Comparison of ENCODE assay signal across 9 mouse cellular contexts in the genomic region with DNA sequence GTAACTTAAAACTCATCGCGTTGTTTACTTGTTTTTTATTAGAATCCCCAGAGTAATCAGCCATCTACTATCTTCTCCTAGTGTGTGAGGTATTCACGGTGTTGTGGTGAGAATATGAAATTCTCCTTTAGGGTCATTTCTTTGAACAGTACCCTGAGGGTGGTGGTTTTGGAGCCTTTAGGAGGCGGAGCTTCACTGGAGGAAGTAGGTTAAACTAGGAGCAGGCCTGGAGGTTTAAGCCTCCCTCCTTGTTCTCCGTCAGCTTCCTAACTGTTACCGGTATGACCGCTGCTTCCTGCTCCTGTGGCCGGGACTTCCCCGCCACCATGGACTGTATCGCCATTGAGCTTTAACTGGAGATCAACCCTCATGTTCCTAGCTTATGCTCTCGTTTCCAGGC.
DNase-seq lines count a peak whose midpoint lies in the region; ATAC-seq lines count a peak whose summit lies in the region.
"Had no signal": no experiment of that assay in that cellular context is flagged by ENCODE, and none has a peak within 500 bp of the region (broad histone marks: within the 10 kb centered on the region; RNA-seq: fewer than 3 reads in every experiment).

No protein-coding gene starts in this region.

- 50% methylated on average over 11 of the region's 11 CpGs for WGBS in embryonic facial prominence, embryonic 11.5 days
- WGBS in embryonic facial prominence, embryonic 10.5 days: 56% methylated on average over 11 of the region's 11 CpGs

- no peak for ATAC-seq in embryonic facial prominence, embryonic 11.5 days (replicated peaks; ENCODE audit: insufficient number of reproducible peaks, low FRiP score, low TSS enrichment, low read depth)
- peak; percentile 86 for ATAC-seq in granulocyte monocyte progenitor cell, adult 5-6 weeks (replicated peaks; ENCODE audit: poor library complexity, severe bottlenecking)
- peak; percentile 53 for ATAC-seq in megakaryocyte-erythroid progenitor cell, adult 5-6 weeks (replicated peaks; ENCODE audit: low FRiP score, low TSS enrichment, poor library complexity, severe bottlenecking)

- H3K4me3 ChIP-seq in embryonic facial prominence, embryonic 11.5 days (ENCODE audit: low read depth, low read length): no peak overlapping the region
- H3K4me3 ChIP-seq in embryonic facial prominence, embryonic 10.5 days: no peak overlapping the region

- H3K36me3 ChIP-seq in embryonic facial prominence, embryonic 11.5 days (replicated peaks; ENCODE audit: control insufficient read depth, insufficient read depth, low read depth, low read length): no peaks in the 10 kb centered on the region; the same call in 1 of the 2 replicates
- peaks cover 14% of the 10 kb centered on the region for H3K36me3 ChIP-seq in embryonic facial prominence, embryonic 10.5 days (replicated peaks)

- H3K27ac ChIP-seq in embryonic facial prominence, embryonic 11.5 days (replicated peaks; ENCODE audit: low read depth, low read length): no peak overlapping the region
- H3K27ac ChIP-seq in embryonic facial prominence, embryonic 10.5 days (replicated peaks): no peak overlapping the region
- H3K27ac ChIP-seq: hindbrain, embryonic 14.5 days had no signal

- no peaks in the 10 kb centered on the region for H3K4me1 ChIP-seq in embryonic facial prominence, embryonic 11.5 days (ENCODE audit: control insufficient read depth, insufficient read depth, low read length)
- H3K4me1 ChIP-seq in embryonic facial prominence, embryonic 10.5 days: peaks cover 21% of the 10 kb centered on the region

- no peak for DNase-seq in embryonic facial prominence, embryonic 11.5 days (ENCODE audit: low spot score)
- DNase-seq in embryonic facial prominence, embryonic 10.5 days (ENCODE audit: low spot score): no peak
- peak; percentile 40 to 51 for DNase-seq in kidney, postnatal 25 days
- DNase-seq in embryo, embryonic 11 days: no peak
- no peak for DNase-seq in yolk sac, embryonic 10.5 days (ENCODE audit: low spot score)
- no peak for DNase-seq in embryo, embryonic 10.5 days (ENCODE audit: low spot score)

- H3K4me2 ChIP-seq in embryonic facial prominence, embryonic 11.5 days (ENCODE audit: low read depth, low read length): no peak overlapping the region
- H3K4me2 ChIP-seq: hindbrain, embryonic 14.5 days had no signal

- no peaks in the 10 kb centered on the region for H3K9me3 ChIP-seq in embryonic facial prominence, embryonic 11.5 days (replicated peaks; ENCODE audit: control insufficient read depth, low read length)
- no peaks in the 10 kb centered on the region for H3K9me3 ChIP-seq in embryonic facial prominence, embryonic 10.5 days

- H3K27me3 ChIP-seq in embryonic facial prominence, embryonic 11.5 days (ENCODE audit: control insufficient read depth, insufficient read depth, low read length): no peaks in the 10 kb centered on the region
- no peaks in the 10 kb centered on the region for H3K27me3 ChIP-seq in embryonic facial prominence, embryonic 10.5 days (replicated peaks; ENCODE audit: low read depth, poor library complexity, severe bottlenecking)

- 0 out of 2 replicates have a peak overlapping the region, but pooled peaks have one; percentile 18 for H3K9ac ChIP-seq in embryonic facial prominence, embryonic 11.5 days (replicated peaks; ENCODE audit: low read length)
- H3K9ac ChIP-seq: hindbrain, embryonic 14.5 days had no signal

Comparison
In these comparisons a context has a peak if more than half of its experiments do, and no peak if none do; other contexts are left out.
1. DNase-seq: peak in kidney, postnatal 25 days (2 of 2); none in embryonic facial prominence, embryonic 11.5 days (single experiment), embryonic facial prominence, embryonic 10.5 days (single experiment), embryo, embryonic 11 days (single experiment), yolk sac, embryonic 10.5 days (single experiment) and embryo, embryonic 10.5 days (single experiment).